Mouse (Mus musculus): Measurements from ENCODE around the gene Ift122. TPM values are rescaled to one million over a fixed set of nuclear protein-coding genes. Genes with fewer than 3 reads are reported as not detected.

Ift122 gene
- total and polyA plus RNA-seq, 3 experiments: 7.9 to 14.1 (median 8.6) TPM

GRCm38 (mm10) chr6:115896346-115896745 is 43.1 kb downstream of the Ift122 start:
- in situ Hi-C loops (cut with MboI; ENCODE audit: low pct_ligation_motif_present, low pct_unique_long_range_greater_than_20kb, low sequenced_read_pairs) (loop anchor here (5.0 kb wide), 1 partner anchor 44 kb away; the partner anchor contains the start of genes Ift122 and Mbd4), dilution Hi-C loops (cut with MboI; ENCODE audit: extremely low pct_ligation_motif_present, extremely low pct_unique_long_range_greater_than_20kb, low sequenced_read_pairs) (no loop called here)
- H3K4me3 ChIP-seq (replicated peaks in 1 of 3; ENCODE audit: low read depth in 2 of 3, low read length in 2 of 3, poor library complexity in 1 of 3): no peak overlapping the region
- peaks cover 10 to 41% of the 10 kb centered on the region in 2 experiments for H3K36me3 ChIP-seq (replicated peaks in 1 of 2; ENCODE audit: control insufficient read depth in 1 of 2, insufficient read depth in 1 of 2, low read length in 1 of 2)
- no peaks in the 10 kb centered on the region for H3K79me2 ChIP-seq (replicated peaks; ENCODE audit: control insufficient read depth, extremely low read depth, insufficient read depth, poor library complexity, severe bottlenecking)
- peaks cover 12 to 39% of the 10 kb centered on the region in 2 experiments for H3K4me1 ChIP-seq (ENCODE audit: control insufficient read depth in 1 of 2, insufficient read depth in 2 of 2)
- DNase-seq (ENCODE audit: extremely low read depth): no peak
- H3K27me3 ChIP-seq (replicated peaks): no peaks in the 10 kb centered on the region
- H3K9ac ChIP-seq (ENCODE audit: insufficient read depth, low read depth): no peak overlapping the region
- H3K27ac ChIP-seq (ENCODE audit: insufficient read depth, low read depth): no peak overlapping the region
- H3K9me3 ChIP-seq (replicated peaks; ENCODE audit: low read length): no peaks in the 10 kb centered on the region
- no peak for TF ChIP-seq BHLHE40 (IDR thresholded peaks at IDR 0.05; ENCODE audit: low read depth, low read length)
- TF ChIP-seq TBP (conservative IDR thresholded peaks at IDR 0.05; ENCODE audit: low read depth, low read length): no peak
- TF ChIP-seq TCF12 (IDR thresholded peaks at IDR 0.05; ENCODE audit: low read depth, low read length): no peak
- TF ChIP-seq MYC (IDR thresholded peaks at IDR 0.05; ENCODE audit: low read depth, low read length): no peak
- no peak for TF ChIP-seq USF1 (IDR thresholded peaks at IDR 0.05; ENCODE audit: low read depth, low read length)
- no peak for TF ChIP-seq KAT2A (IDR thresholded peaks at IDR 0.05; ENCODE audit: insufficient replicate concordance, low read length)
- no peak for TF ChIP-seq ZNF384 (IDR thresholded peaks at IDR 0.05; ENCODE audit: low read depth, low read length)
- TF ChIP-seq ZKSCAN1 (IDR thresholded peaks at IDR 0.05; ENCODE audit: borderline replicate concordance, low read depth, low read length): no peak
- no peak for TF ChIP-seq ZMIZ1 (IDR thresholded peaks at IDR 0.05; ENCODE audit: low read depth, low read length)
- no peak for TF ChIP-seq EP300 (IDR thresholded peaks at IDR 0.05; ENCODE audit: low read length)
- no peak for TF ChIP-seq RCOR1 (conservative IDR thresholded peaks at IDR 0.05; ENCODE audit: low read depth, low read length)
- no peak for TF ChIP-seq USF2 (conservative IDR thresholded peaks at IDR 0.05; ENCODE audit: low read depth, low read length)
- TF ChIP-seq HCFC1 (IDR thresholded peaks at IDR 0.05; ENCODE audit: low read depth, low read length): no peak
- TF ChIP-seq ETS1 (conservative IDR thresholded peaks at IDR 0.05; ENCODE audit: low read depth, low read length): no peak
- no peak for TF ChIP-seq POLR2AphosphoS2 (IDR thresholded peaks at IDR 0.05; ENCODE audit: low read depth, low read length)
- TF ChIP-seq MAX (IDR thresholded peaks at IDR 0.05; ENCODE audit: low read length): no peak
- H3K4me2 ChIP-seq (ENCODE audit: insufficient read depth, low read depth, poor library complexity, severe bottlenecking): no peak overlapping the region

- 0 out of 2 replicates have a peak overlapping the region, but pooled peaks have one; percentile 38 for H3K27ac ChIP-seq (ENCODE audit: insufficient read depth, low read depth)
- H3K9ac ChIP-seq (ENCODE audit: insufficient read depth, low read depth): 0 out of 2 replicates have a peak overlapping the region, but pooled peaks have one; percentile 41
- no peaks in the 10 kb centered on the region for H3K9me3 ChIP-seq (replicated peaks; ENCODE audit: low read length)
- in situ Hi-C loops (cut with MboI; ENCODE audit: low pct_ligation_motif_present, low pct_unique_long_range_greater_than_20kb, low sequenced_read_pairs) (loop anchor here (5.0 kb wide), 1 partner anchor 45 kb away; the partner anchor contains the start of genes Ift122 and Mbd4), dilution Hi-C loops (cut with MboI; ENCODE audit: extremely low pct_ligation_motif_present, extremely low pct_unique_long_range_greater_than_20kb, low sequenced_read_pairs) (no loop called here)
- H3K4me3 ChIP-seq (replicated peaks in 1 of 3; ENCODE audit: low read depth in 2 of 3, low read length in 2 of 3, poor library complexity in 1 of 3): no peak overlapping the region
- peak overlapping the region; percentile 47 for H3K4me2 ChIP-seq (ENCODE audit: insufficient read depth, low read depth, poor library complexity, severe bottlenecking)
- no peaks in the 10 kb centered on the region for H3K79me2 ChIP-seq (replicated peaks; ENCODE audit: control insufficient read depth, extremely low read depth, insufficient read depth, poor library complexity, severe bottlenecking)
- peaks cover 18 to 47% of the 10 kb centered on the region in 2 experiments for H3K4me1 ChIP-seq (ENCODE audit: control insufficient read depth in 1 of 2, insufficient read depth in 2 of 2)
- peaks cover 10 to 36% of the 10 kb centered on the region in 2 experiments for H3K36me3 ChIP-seq (replicated peaks in 1 of 2; ENCODE audit: control insufficient read depth in 1 of 2, insufficient read depth in 1 of 2, low read length in 1 of 2)
- DNase-seq (ENCODE audit: extremely low read depth): peak; percentile 58
- no peaks in the 10 kb centered on the region for H3K27me3 ChIP-seq (replicated peaks)
- TF ChIP-seq TCF12 (IDR thresholded peaks at IDR 0.05; ENCODE audit: low read depth, low read length) (peak; percentile 39; the same call in 1 of the 2 replicates), MAZ (IDR thresholded peaks at IDR 0.05; ENCODE audit: low read depth, low read length) (no peak), GABPA (IDR thresholded peaks at IDR 0.05; ENCODE audit: insufficient replicate concordance, low read depth, low read length) (no peak), MXI1 (IDR thresholded peaks at IDR 0.05; ENCODE audit: low read depth, low read length) (0 out of 2 replicates have a peak, but pooled peaks have one; percentile 26), ETS1 (conservative IDR thresholded peaks at IDR 0.05; ENCODE audit: low read depth, low read length) (peak; percentile 81), MYC (IDR thresholded peaks at IDR 0.05; ENCODE audit: low read depth, low read length) (no peak), RAD21 (IDR thresholded peaks at IDR 0.05; ENCODE audit: low read depth, low read length) (no peak), USF1 (IDR thresholded peaks at IDR 0.05; ENCODE audit: low read depth, low read length) (no peak), BHLHE40 (IDR thresholded peaks at IDR 0.05; ENCODE audit: low read depth, low read length) (peak; percentile 60), RCOR1 (conservative IDR thresholded peaks at IDR 0.05; ENCODE audit: low read depth, low read length) (no peak), EP300 (IDR thresholded peaks at IDR 0.05; ENCODE audit: low read length) (no peak), JUND (conservative IDR thresholded peaks at IDR 0.05; ENCODE audit: low read depth, low read length) (no peak), POLR2AphosphoS2 (IDR thresholded peaks at IDR 0.05; ENCODE audit: low read depth, low read length) (no peak), KAT2A (IDR thresholded peaks at IDR 0.05; ENCODE audit: insufficient replicate concordance, low read length) (no peak), MEF2A (IDR thresholded peaks at IDR 0.05; ENCODE audit: borderline replicate concordance, low read depth, low read length) (peak; percentile 31; the same call in 1 of the 2 replicates), MAFK (IDR thresholded peaks at IDR 0.05; ENCODE audit: insufficient replicate concordance, low read length) (no peak), ZC3H11A (IDR thresholded peaks at IDR 0.05; ENCODE audit: low read depth, low read length) (no peak), MAX (IDR thresholded peaks at IDR 0.05; ENCODE audit: low read length) (no peak), POLR2A (IDR thresholded peaks at IDR 0.05; ENCODE audit: low read depth, low read length) (no peak), TBP (conservative IDR thresholded peaks at IDR 0.05; ENCODE audit: low read depth, low read length) (no peak), PAX5 (IDR thresholded peaks at IDR 0.05; ENCODE audit: low read length) (no peak), NELFE (IDR thresholded peaks at IDR 0.05; ENCODE audit: low read depth, low read length) (no peak), JUN (IDR thresholded peaks at IDR 0.05; ENCODE audit: insufficient read depth, low read depth, low read length) (no peak), USF2 (conservative IDR thresholded peaks at IDR 0.05; ENCODE audit: low read depth, low read length) (no peak), CHD1 (IDR thresholded peaks at IDR 0.05; ENCODE audit: low read depth, low read length) (no peak), SMC3 (IDR thresholded peaks at IDR 0.05; ENCODE audit: low read depth, low read length) (no peak)
These were observed 43.8 kb downstream of the Ift122 start for GRCm38 (mm10) chr6:115897117-115897516.
